Mouse (Mus musculus) liver, adult 2 months (tissue): ENCODE data around the gene Themis2.

Experiments
- CTCF ChIP-seq: fragments of 200-500 bp; IDR thresholded peaks from 2 replicates; pipeline ENCODE4 v1.5.1; 2011; ENCODE audit warnings: low read depth, low read length, control low read depth
- POLR2A ChIP-seq: fragments of 200-500 bp; IDR thresholded peaks from 2 replicates; pipeline ENCODE4 v1.6.1; 2011; ENCODE audit warnings: low read length, control low read depth; ENCODE audit not compliant: insufficient read depth; ENCODE audit errors: extremely low read depth

DNA sequence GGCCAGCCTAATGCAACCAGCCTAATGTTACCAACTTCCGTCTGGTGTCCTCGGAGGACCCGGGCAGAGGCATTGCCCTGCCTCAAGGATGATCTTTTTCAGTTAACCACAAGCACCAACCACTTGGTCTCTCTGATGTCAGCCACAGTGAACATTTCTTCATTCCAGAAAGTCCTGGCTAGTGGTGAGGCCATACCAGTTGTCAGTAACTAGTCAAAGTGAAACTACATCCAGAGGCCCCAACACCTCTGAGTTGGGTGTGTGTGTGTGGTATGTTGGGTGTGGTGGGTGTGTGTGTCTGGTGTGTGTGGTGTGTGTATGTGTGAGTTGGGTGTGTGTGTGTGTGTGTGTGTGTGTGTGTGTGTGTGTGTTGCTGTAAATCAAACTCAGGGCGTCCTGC, 47.4 kb downstream of the Themis2 start:
- TF ChIP-seq CTCF: no peak
- TF ChIP-seq POLR2A: no peak
